Mouse (Mus musculus): ENCODE data around the gene Ryr2.
"Not testable (repeated sequence)": the region's sequence is repeated elsewhere in the genome, so short reads cannot be mapped to it uniquely, and the experiment has no call there.

Gene Ryr2

GRCm38 (mm10) chr13:11945740-11946139 is 161.0 kb downstream of the Ryr2 start:
- DNase-seq (ENCODE audit: low spot score in 2 of 2), result no peak

GRCm38 (mm10) chr13:11941724-11942123 is 165.0 kb downstream of the Ryr2 start:
- DNase-seq (ENCODE audit: low spot score in 2 of 2), result no peak

GRCm38 (mm10) chr13:11934297-11935060 is 172.3 kb downstream of the Ryr2 start:
- not testable (repeated sequence) for DNase-seq (ENCODE audit: low spot score in 2 of 2)

- no peak for DNase-seq (ENCODE audit: low spot score in 2 of 2)
These were observed 173.4 kb downstream of the Ryr2 start for GRCm38 (mm10) chr13:11933334-11933733.

GRCm38 (mm10) chr13:11928709-11929108 is 178.0 kb downstream of the Ryr2 start:
- no peak for DNase-seq (ENCODE audit: low spot score in 2 of 2)

- DNase-seq (ENCODE audit: low spot score in 2 of 2), result no peak
These were observed 179.0 kb downstream of the Ryr2 start for GRCm38 (mm10) chr13:11927727-11928126.

GRCm38 (mm10) chr13:11926720-11927500 is 179.8 kb downstream of the Ryr2 start:
- no peak for DNase-seq (ENCODE audit: low spot score in 2 of 2)

GRCm38 (mm10) chr13:11926215-11926614 is 180.5 kb downstream of the Ryr2 start:
- no peak for DNase-seq (ENCODE audit: low spot score in 2 of 2)

GRCm38 (mm10) chr13:11924732-11925131 is 182.0 kb downstream of the Ryr2 start:
- DNase-seq (ENCODE audit: low spot score in 2 of 2), result no peak

GRCm38 (mm10) chr13:11920495-11920894 is 186.2 kb downstream of the Ryr2 start:
- DNase-seq (ENCODE audit: low spot score in 2 of 2), result no peak

GRCm38 (mm10) chr13:11919448-11919847 is 187.3 kb downstream of the Ryr2 start:
- DNase-seq (ENCODE audit: low spot score in 2 of 2), result no peak

GRCm38 (mm10) chr13:11915619-11916018 is 191.1 kb downstream of the Ryr2 start:
- DNase-seq (ENCODE audit: low spot score in 2 of 2), result no peak

GRCm38 (mm10) chr13:11914682-11915081 is 192.1 kb downstream of the Ryr2 start:
- DNase-seq (ENCODE audit: low spot score in 2 of 2), result no peak

GRCm38 (mm10) chr13:11912208-11912607 is 194.5 kb downstream of the Ryr2 start:
- DNase-seq (ENCODE audit: low spot score in 2 of 2), result no peak

- DNase-seq (ENCODE audit: low spot score in 2 of 2), result no peak
These were observed 198.6 kb downstream of the Ryr2 start for GRCm38 (mm10) chr13:11908123-11908522.

GRCm38 (mm10) chr13:11905126-11905525 is 201.6 kb downstream of the Ryr2 start:
- no peak for DNase-seq (ENCODE audit: low spot score in 2 of 2)

GRCm38 (mm10) chr13:11903272-11903671 is 203.5 kb downstream of the Ryr2 start:
- no peak for DNase-seq (ENCODE audit: low spot score in 2 of 2)

GRCm38 (mm10) chr13:11902856-11903255 is 203.9 kb downstream of the Ryr2 start:
- no peak for DNase-seq (ENCODE audit: low spot score in 2 of 2)

GRCm38 (mm10) chr13:11900631-11901030 is 206.1 kb downstream of the Ryr2 start:
- DNase-seq (ENCODE audit: low spot score in 2 of 2), result no peak

- DNase-seq (ENCODE audit: low spot score in 2 of 2), result no peak
These were observed 211.1 kb downstream of the Ryr2 start for GRCm38 (mm10) chr13:11895631-11896030.

- DNase-seq (ENCODE audit: low spot score in 2 of 2), result no peak
These were observed 215.0 kb downstream of the Ryr2 start for GRCm38 (mm10) chr13:11891739-11892138.

GRCm38 (mm10) chr13:11891115-11891514 is 215.6 kb downstream of the Ryr2 start:
- no peak for DNase-seq (ENCODE audit: low spot score in 2 of 2)

- no peak for DNase-seq (ENCODE audit: low spot score in 2 of 2)
These were observed 222.6 kb downstream of the Ryr2 start for GRCm38 (mm10) chr13:11884175-11884574.

Measured in spleen, postnatal 14 days (tissue).